ENCODE assay signal across 18 mouse cellular contexts in the genomic region with DNA sequence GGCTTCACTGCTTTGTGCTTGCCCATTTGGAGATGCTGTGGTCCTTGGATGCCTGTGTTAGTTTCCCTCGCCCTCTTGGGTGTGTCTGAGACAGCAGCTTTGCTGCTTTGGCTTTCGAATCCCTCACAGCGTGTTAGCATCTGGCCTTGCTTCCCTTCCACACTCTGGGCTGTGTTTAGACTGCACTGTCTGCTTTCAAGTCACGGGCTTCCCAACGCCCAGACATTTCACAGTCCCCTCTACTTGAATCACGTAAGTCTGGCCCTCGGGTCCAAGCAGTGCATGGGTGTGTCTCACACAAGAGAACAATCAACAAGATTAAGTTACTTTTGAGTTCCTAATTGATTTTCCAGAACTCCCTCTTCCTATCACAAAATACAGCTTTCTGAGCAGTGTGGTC. TPM values are rescaled to one million over a fixed set of nuclear protein-coding genes. Genes with fewer than 3 reads are reported as not detected.
DNase-seq lines count a peak whose midpoint lies in the region; ATAC-seq and TF ChIP-seq lines count a peak whose summit lies in the region.
"Had no signal": no experiment of that assay in that cellular context is flagged by ENCODE, and none has a peak within 500 bp of the region (broad histone marks: within the 10 kb centered on the region; RNA-seq: fewer than 3 reads in every experiment).

No protein-coding gene starts in this region.

- no peaks in the 10 kb centered on the region for H3K27me3 ChIP-seq in kidney, adult 2 months (replicated peaks; ENCODE audit: control insufficient read depth, insufficient read depth, low read length)
- no peaks in the 10 kb centered on the region for H3K27me3 ChIP-seq in kidney, embryonic 14.5 days (ENCODE audit: control insufficient read depth, insufficient read depth, low read length)
- H3K27me3 ChIP-seq: midbrain, embryonic 15.5 days; neural tube, embryonic 13.5 days had no signal

- no peaks in the 10 kb centered on the region for H3K9me3 ChIP-seq in kidney, embryonic 14.5 days (ENCODE audit: control insufficient read depth, low read length)
- H3K9me3 ChIP-seq: hindbrain, embryonic 10.5 days; midbrain, embryonic 15.5 days; neural tube, embryonic 13.5 days had no signal

- no peak for ATAC-seq in kidney, embryonic 14.5 days (ENCODE audit: low FRiP score, low TSS enrichment)
- ATAC-seq: intestine, postnatal 0 days; midbrain, embryonic 15.5 days had no signal

- no peak for DNase-seq in kidney, adult 2 months
- peak; percentile 73 for DNase-seq in heart, adult 8-10 months (ENCODE audit: low spot score)
- peak; percentile 58 for DNase-seq in heart, postnatal 4 days
- DNase-seq in skeletal muscle tissue, adult 2 months (ENCODE audit: low read depth, low spot score): peak; percentile 59
- no peak for DNase-seq in thymus, postnatal 0 days (ENCODE audit: low spot score)
- DNase-seq in spleen, postnatal 4 days (ENCODE audit: low spot score in 2 of 2): no peak
- DNase-seq in kidney, postnatal 4 days: no peak
- DNase-seq: cerebellum, postnatal 10 days; left cerebral cortex, postnatal 4 days; retina, postnatal 1 day; thymus, postnatal 14 days had no signal

- 0 out of 2 replicates have a peak overlapping the region, but pooled peaks have one; percentile 2 for H3K27ac ChIP-seq in kidney, adult 2 months (ENCODE audit: insufficient read depth, low read depth, low read length)
- no peak overlapping the region for H3K27ac ChIP-seq in kidney, embryonic 14.5 days (ENCODE audit: low read depth, low read length)
- H3K27ac ChIP-seq: hindbrain, embryonic 10.5 days; layer of hippocampus, adult 2 months; macrophage; midbrain, embryonic 15.5 days; neural tube, embryonic 13.5 days had no signal

- H3K4me1 ChIP-seq in kidney, adult 2 months (ENCODE audit: control insufficient read depth, insufficient read depth, low read length): peaks cover 5% of the 10 kb centered on the region; the same call in 1 of the 2 replicates
- peaks cover 7% of the 10 kb centered on the region; the same call in 1 of the 2 replicates for H3K4me1 ChIP-seq in kidney, embryonic 14.5 days (ENCODE audit: control insufficient read depth, insufficient read depth, low read length)
- H3K4me1 ChIP-seq: hindbrain, embryonic 10.5 days; midbrain, embryonic 15.5 days had no signal

- H3K4me2 ChIP-seq in kidney, embryonic 14.5 days (replicated peaks; ENCODE audit: low read depth, low read length): no peak overlapping the region
- H3K4me2 ChIP-seq: midbrain, embryonic 15.5 days; neural tube, embryonic 13.5 days had no signal

- H3K36me3 ChIP-seq in kidney, adult 2 months (ENCODE audit: control insufficient read depth, insufficient read depth, low read length): no peaks in the 10 kb centered on the region
- H3K36me3 ChIP-seq in kidney, embryonic 14.5 days (ENCODE audit: control insufficient read depth, insufficient read depth, low read length): no peaks in the 10 kb centered on the region
- H3K36me3 ChIP-seq: hindbrain, embryonic 10.5 days; midbrain, embryonic 15.5 days; neural tube, embryonic 13.5 days had no signal

- no peak for TF ChIP-seq POLR2A in kidney, adult 2 months (IDR thresholded peaks at IDR 0.05; ENCODE audit: low read depth, low read length)

- TF ChIP-seq CTCF in kidney, adult 2 months (conservative IDR thresholded peaks at IDR 0.05; ENCODE audit: insufficient read depth, insufficient read length, low read depth, low read length): no peak

- H3K4me3 ChIP-seq in kidney, adult 2 months (ENCODE audit: insufficient read depth, low read depth, low read length): no peak overlapping the region
- no peak overlapping the region for H3K4me3 ChIP-seq in kidney, embryonic 14.5 days (ENCODE audit: low read length)
- H3K4me3 ChIP-seq: hindbrain, embryonic 10.5 days; layer of hippocampus, adult 2 months; midbrain, embryonic 15.5 days; neural tube, embryonic 13.5 days had no signal

- 52% methylated on average over 7 of the region's 7 CpGs for WGBS in kidney, adult 2 months
- WGBS in kidney, embryonic 14.5 days: 55% methylated on average over 7 of the region's 7 CpGs

- no peak overlapping the region for H3K9ac ChIP-seq in kidney, embryonic 14.5 days (ENCODE audit: low read depth, low read length)
- H3K9ac ChIP-seq: midbrain, embryonic 15.5 days; neural tube, embryonic 13.5 days had no signal

RNA-seq across cellular contexts. Expression of a gene that starts 48.1 kb away (rescaled TPM):
- polyA plus RNA-seq in kidney, adult 2 months (2012; rRNA removed): 10.3 and 14.7 TPM in 2 replicates
- polyA plus RNA-seq in kidney, embryonic 14.5 days (2014; fragmentation: Nextera tagmentation; extraction: Ambion mirVana): 16.5 and 26.0 TPM in 2 replicates
- 10 to 100 TPM; 11.8 to 15.7 (median 14.7) TPM for total RNA-seq in heart, adult 8-10 months (2022)
- 10 to 100 TPM; 27.6 to 27.9 TPM for total RNA-seq in heart, postnatal 4 days (2021)
- polyA plus RNA-seq in thymus, postnatal 0 days (2015; fragmentation: Nextera tagmentation; extraction: Ambion mirVana): 21.1 and 28.8 TPM in 2 replicates

Comparison
In these comparisons a context has a peak if more than half of its experiments do, and no peak if none do; other contexts are left out.
1. DNase-seq: peak in heart, adult 8-10 months (single experiment), heart, postnatal 4 days (single experiment) and skeletal muscle tissue, adult 2 months (single experiment); none in kidney, adult 2 months (single experiment), thymus, postnatal 0 days (single experiment), spleen, postnatal 4 days (0 of 2) and kidney, postnatal 4 days (0 of 2).